Mouse (Mus musculus) embryonic fibroblast, embryonic 13.5 days (primary cell): ENCODE measurements around the gene Mpv17l2. TPM values are rescaled to one million over a fixed set of nuclear protein-coding genes. Genes with fewer than 3 reads are reported as not detected.

Experiments
- H3K27ac ChIP-seq: 2 replicates; pipeline ENCODE4 v1.5.1; 2012; ENCODE audit warnings: low read length, control low read depth, inconsistent platforms; ENCODE audit not compliant: insufficient read depth
- H3K4me1 ChIP-seq: 2 replicates; pipeline ENCODE4 v1.6.1; 2011; ENCODE audit warnings: low read length; ENCODE audit not compliant: control insufficient read depth, insufficient read depth
- H3K4me3 ChIP-seq: 2 replicates; pipeline ENCODE4 v1.5.1; 2011; ENCODE audit warnings: mild to moderate bottlenecking, control low read depth, low read length; ENCODE audit not compliant: insufficient read depth
- CTCF ChIP-seq: IDR thresholded peaks from 2 replicates; pipeline ENCODE4 v1.5.1; 2011; ENCODE audit warnings: mild to moderate bottlenecking, control low read depth, low read length, moderate library complexity, borderline replicate concordance; ENCODE audit not compliant: insufficient read depth
- POLR2A ChIP-seq: IDR thresholded peaks from 2 replicates; pipeline ENCODE4 v1.6.1; 2011; ENCODE audit warnings: low read depth, mild to moderate bottlenecking, control low read depth, low read length, moderate library complexity
- polyA plus RNA-seq: library from polyadenylated mRNA; stranded (reverse); fragments of >200 nt; gene quantifications from 2 replicates; pipeline ENCODE4 v1.2.4, GENCODE M21; 2011; ENCODE audit warnings: low read depth; ENCODE audit not compliant: missing spikeins, insufficient read length

Mpv17l2 gene
- polyA plus RNA-seq, 1 experiment, result 29.1 TPM

DNA sequence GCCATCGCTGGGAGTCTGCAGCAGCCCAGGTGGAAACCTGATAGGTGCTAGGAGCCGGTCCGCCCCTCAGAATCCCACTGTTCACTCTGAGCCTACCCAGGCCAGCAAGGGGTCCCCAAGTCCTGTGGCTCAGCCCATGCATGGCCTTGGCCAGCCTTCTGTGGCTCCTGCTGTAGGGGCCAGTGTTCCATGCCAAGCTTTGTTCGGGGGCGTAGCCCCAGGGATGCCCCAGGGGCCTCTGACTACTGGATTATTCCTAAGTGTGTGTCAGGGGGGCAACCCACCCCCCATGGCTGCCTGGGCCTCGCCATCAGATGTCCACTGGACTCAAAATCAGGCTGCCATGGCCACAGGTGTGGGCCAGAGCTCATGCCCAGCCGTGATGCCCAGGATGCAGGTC, 46.8 kb downstream of the Mpv17l2 start:
- no peak for TF ChIP-seq CTCF
- TF ChIP-seq POLR2A, result no peak
- H3K27ac ChIP-seq, result no peak overlapping the region
- H3K4me1 ChIP-seq, result no peaks in the 10 kb centered on the region
- no peak overlapping the region for H3K4me3 ChIP-seq

DNA sequence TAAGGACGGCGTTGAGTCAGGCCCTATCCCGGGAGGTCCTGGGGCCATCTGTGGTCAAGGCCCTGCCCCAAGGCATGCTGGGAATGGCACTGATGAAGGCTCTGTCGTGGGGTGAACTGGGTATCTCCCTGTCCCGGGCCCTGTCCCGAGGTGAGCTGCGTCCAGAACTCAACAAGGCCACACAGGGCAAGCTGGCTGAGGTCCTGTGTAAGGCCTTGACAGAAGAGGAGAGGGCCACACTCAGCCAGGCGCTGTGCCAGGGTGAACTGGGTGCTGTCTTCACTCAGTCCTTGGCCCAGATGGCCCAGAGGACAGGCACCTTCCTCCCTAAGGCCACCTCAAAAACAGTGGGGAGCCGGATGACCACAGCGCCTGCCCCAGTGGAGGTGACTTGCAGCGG, 49.7 kb downstream of the Mpv17l2 start:
- TF ChIP-seq CTCF (no peak), POLR2A (no peak)

DNA sequence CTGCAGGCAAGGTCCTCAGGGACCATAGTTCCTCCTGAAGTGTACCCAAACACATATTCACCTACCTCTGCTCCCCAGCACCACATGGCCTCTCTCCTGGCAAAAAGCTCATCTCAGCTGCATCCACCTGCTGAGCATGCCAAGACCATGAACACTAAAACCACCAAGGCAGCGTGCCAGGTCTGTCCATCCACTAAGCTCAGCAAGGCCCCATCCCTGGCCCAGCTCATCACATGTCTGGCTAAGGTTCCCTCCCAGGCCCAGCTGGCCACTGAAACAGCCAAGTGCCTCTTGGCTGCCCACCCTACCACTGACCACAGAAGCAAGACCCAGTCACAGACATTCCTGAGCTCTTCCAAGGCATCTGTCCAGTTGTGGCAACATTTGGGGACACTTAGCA, 50.5 kb downstream of the Mpv17l2 start:
- Histone ChIP-seq H3K27ac (no peak overlapping the region), H3K4me1 (no peaks in the 10 kb centered on the region), H3K4me3 (no peak overlapping the region)
- TF ChIP-seq POLR2A, result no peak

More for the DNA sequence above, 49.7 kb downstream of the Mpv17l2 start:
- H3K4me3 ChIP-seq, result no peak overlapping the region
- H3K4me1 ChIP-seq, result no peaks in the 10 kb centered on the region
- H3K27ac ChIP-seq, result no peak overlapping the region

DNA sequence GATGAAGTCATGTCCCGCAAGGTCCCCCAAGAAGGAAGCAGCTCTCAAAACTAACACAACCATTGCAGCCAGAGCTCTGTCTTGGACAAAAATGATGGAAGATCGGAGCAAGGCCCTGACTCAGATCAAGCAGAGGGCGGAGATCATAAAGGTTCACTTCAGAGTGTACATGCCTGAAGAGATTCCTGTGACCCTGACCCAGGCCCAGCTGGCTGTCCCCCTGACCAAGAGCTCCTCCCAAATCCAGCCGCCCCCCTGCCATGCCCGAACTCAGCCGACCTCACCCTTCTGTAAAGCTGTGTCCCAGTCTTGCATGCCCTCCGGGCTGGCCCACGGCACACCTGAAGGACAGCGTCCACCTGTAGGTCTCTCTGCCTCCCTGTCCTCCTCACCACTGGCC, 51.0 kb downstream of the Mpv17l2 start:
- TF ChIP-seq POLR2A (no peak), CTCF (no peak)
- Histone ChIP-seq H3K4me1 (no peaks in the 10 kb centered on the region), H3K4me3 (no peak overlapping the region), H3K27ac (no peak overlapping the region)

Other genes with a start within 250 kb of the Mpv17l2 start
- 105 and 110 TPM in 2 replicates for gene Fkbp8, start 233.2 kb downstream of the Mpv17l2 start, polyA plus RNA-seq
- 35.5 and 37.0 TPM in 2 replicates for gene Kxd1, start 233.0 kb downstream of the Mpv17l2 start, polyA plus RNA-seq
- 16.1 and 20.4 TPM in 2 replicates for gene Ell, start 221.5 kb downstream of the Mpv17l2 start, polyA plus RNA-seq
- 17.9 and 18.6 TPM in 2 replicates for gene Isyna1, start 166.6 kb downstream of the Mpv17l2 start, polyA plus RNA-seq
- 44.7 and 50.7 TPM in 2 replicates for gene Ssbp4, start 152.1 kb downstream of the Mpv17l2 start, polyA plus RNA-seq
- gene Lrrc25, start 144.8 kb downstream of the Mpv17l2 start, polyA plus RNA-seq, result 0.46 TPM in 1 of 2 replicates, not detected in the other
- 3.1 and 4.2 TPM in 2 replicates for gene Gdf15, start 128.5 kb downstream of the Mpv17l2 start, polyA plus RNA-seq
- gene Pgpep1, start 100.6 kb downstream of the Mpv17l2 start, polyA plus RNA-seq, result 53.7 and 54.3 TPM in 2 replicates
- gene Lsm4, start 87.7 kb downstream of the Mpv17l2 start, polyA plus RNA-seq, result 54.9 and 60.2 TPM in 2 replicates
- 82.2 and 90.6 TPM in 2 replicates for gene Jund, start 62.0 kb downstream of the Mpv17l2 start, polyA plus RNA-seq
- not detected in 2 replicates for gene Iqcn, start 57.5 kb downstream of the Mpv17l2 start, polyA plus RNA-seq
- not detected in 2 replicates for gene Gm3336, start 42.4 kb downstream of the Mpv17l2 start, polyA plus RNA-seq
- gene Pde4c, start 37.2 kb downstream of the Mpv17l2 start, polyA plus RNA-seq, result not detected in 2 replicates
- 8.6 and 10.2 TPM in 2 replicates for gene Rab3a, start 6.3 kb downstream of the Mpv17l2 start, polyA plus RNA-seq
- 42.8 and 43.5 TPM in 2 replicates for gene Pik3r2, start 15.8 kb upstream of the Mpv17l2 start, polyA plus RNA-seq
- gene Mast3, start 44.1 kb upstream of the Mpv17l2 start, polyA plus RNA-seq, result 12.6 and 13.1 TPM in 2 replicates
- 1.1 TPM in 1 of 2 replicates, not detected in the other for gene Il12rb1, start 47.5 kb upstream of the Mpv17l2 start, polyA plus RNA-seq
- 4.4 and 4.5 TPM in 2 replicates for gene Arrdc2, start 78.8 kb upstream of the Mpv17l2 start, polyA plus RNA-seq
- 1.7 and 2.7 TPM in 2 replicates for gene Kcnn1, start 102.3 kb upstream of the Mpv17l2 start, polyA plus RNA-seq
- gene Ccdc124, start 113.0 kb upstream of the Mpv17l2 start, polyA plus RNA-seq, result 31.1 and 32.3 TPM in 2 replicates
- 0.28 and 0.30 TPM in 2 replicates for gene Slc5a5, start 131.8 kb upstream of the Mpv17l2 start, polyA plus RNA-seq
- gene Rpl18a, start 136.5 kb upstream of the Mpv17l2 start, polyA plus RNA-seq, result 1,792 and 1,906 TPM in 2 replicates
- 24.2 and 27.8 TPM in 2 replicates for gene Map1s, start 145.0 kb upstream of the Mpv17l2 start, polyA plus RNA-seq